ENCODE assay signal across 7 mouse cellular contexts in genomic region chr1:192789111-192789522, GRCm38 (mm10). TPM values are rescaled to one million over a fixed set of nuclear protein-coding genes. Genes with fewer than 3 reads are reported as not detected.
DNase-seq lines count a peak whose midpoint lies in the region; ATAC-seq lines count a peak whose summit lies in the region.

No protein-coding gene starts in this region.

- DNase-seq in 3T3-L1 (ENCODE audit: low read depth, low spot score) (peak; percentile 80), adipocyte (ENCODE audit: low spot score) (peak; percentile 93)
- DNase-seq in gastrocnemius, adult 18-20 months (ENCODE audit: low spot score): peak; percentile 94
- peak; percentile 76 for DNase-seq in heart, postnatal 4 days
- DNase-seq in layer of hippocampus, postnatal 14 days (ENCODE audit: low spot score in 2 of 2): peak; percentile 47 to 79
- peak; percentile 27 for DNase-seq in ovary, postnatal 36 days (ENCODE audit: low spot score)

- ATAC-seq in megakaryocyte progenitor cell, adult 5-6 weeks (replicated peaks; ENCODE audit: poor library complexity): no peak

RNA-seq across cellular contexts. Expression of gene Hhat, which starts 18.1 kb away (rescaled TPM):
- 1 to 10 TPM; 1.2 to 1.3 TPM for total RNA-seq in gastrocnemius, adult 18-20 months (2021)
- total RNA-seq in heart, postnatal 4 days (2021): 1 to 10 TPM; 3.8 to 5.6 TPM
- total RNA-seq in layer of hippocampus, postnatal 14 days (2021): 1 to 10 TPM; 1.2 to 2.3 TPM
- 1.5 and 2.0 TPM in 2 replicates for total RNA-seq in megakaryocyte progenitor cell, adult 5-6 weeks (2015)
- 1.7 and 2.6 TPM in 2 replicates for total RNA-seq in megakaryocyte progenitor cell, adult 5-6 weeks (2017)

Comparison
In these comparisons a context has a peak if more than half of its experiments do, and no peak if none do; other contexts are left out.
1. DNase-seq: peak in every context shown above with its lines; median percentile 94 in gastrocnemius, adult 18-20 months; 93 in adipocyte; 80 in 3T3-L1; 76 in heart, postnatal 4 days; 63 in layer of hippocampus, postnatal 14 days; 27 in ovary, postnatal 36 days.